Mouse (Mus musculus) small intestine, adult 2 months (tissue): ENCODE measurements around the gene Olfr749. TPM values are rescaled to one million over a fixed set of nuclear protein-coding genes. Genes with fewer than 3 reads are reported as not detected.
"Not testable (repeated sequence)": the region's sequence is repeated elsewhere in the genome, so short reads cannot be mapped to it uniquely, and the experiment has no call there.

Source experiments
- H3K27ac ChIP-seq: fragments of 200-500 bp; 2 replicates; pipeline ENCODE4 v1.5.1; 2012; ENCODE audit warnings: low read depth, low read length, control low read depth, inconsistent platforms; ENCODE audit not compliant: insufficient read depth
- H3K27me3 ChIP-seq: fragments of 200-500 bp; 2 replicates; pipeline ENCODE4 v1.6.1; 2012; ENCODE audit warnings: mild to moderate bottlenecking, moderate library complexity, low read length, inconsistent platforms; ENCODE audit not compliant: control insufficient read depth, insufficient read depth
- H3K36me3 ChIP-seq: fragments of 200-500 bp; 2 replicates; pipeline ENCODE4 v1.6.1; 2012; ENCODE audit warnings: mild to moderate bottlenecking, low read length, control low read depth, inconsistent platforms; ENCODE audit not compliant: control insufficient read depth, insufficient read depth
- H3K4me1 ChIP-seq: fragments of 200-500 bp; 2 replicates; pipeline ENCODE4 v1.6.1; 2012; ENCODE audit warnings: low read length, inconsistent platforms, mixed read lengths; ENCODE audit not compliant: control insufficient read depth, insufficient read depth, insufficient read length
- H3K4me3 ChIP-seq: fragments of 200-500 bp; 2 replicates; pipeline ENCODE4 v1.5.1; 2012; ENCODE audit warnings: low read depth, mild to moderate bottlenecking, control low read depth, inconsistent platforms, low read length, moderate library complexity
- CTCF ChIP-seq: fragments of 200-500 bp; IDR thresholded peaks from 2 replicates; pipeline ENCODE4 v1.5.1; 2012; ENCODE audit warnings: low read depth, mild to moderate bottlenecking, control low read depth, inconsistent platforms, low read length, moderate library complexity, mixed read lengths; ENCODE audit not compliant: insufficient replicate concordance, insufficient read length; ENCODE audit errors: extremely low read depth
- POLR2A ChIP-seq: fragments of 200-500 bp; IDR thresholded peaks from 2 replicates; pipeline ENCODE4 v1.6.1; 2012; ENCODE audit warnings: low read depth, mild to moderate bottlenecking, control low read depth, inconsistent platforms, low read length, moderate library complexity
- WGBS: fragments of 180-500 bp; shearing (Covaris S2); methylation state at CpG from one replicate; pipeline ENCODE4 v1.1.7; 2018; 5-methylcytosine and 5-hydroxymethylcytosine counted together
- polyA plus RNA-seq: library from polyadenylated mRNA; depleted of rRNA; stranded (reverse); fragments of >200 nt; gene quantifications from 2 replicates; pipeline ENCODE4 v1.2.3, GENCODE M21; 2012; rRNA removed

The Olfr749 gene
- polyA plus RNA-seq, 1 experiment, result not detected

- H3K36me3 ChIP-seq, result no peaks in the 10 kb centered on the region
- WGBS, result 70% methylated on average over 5 of the region's 5 CpGs
- TF ChIP-seq CTCF (no peak), POLR2A (no peak)
- no peak overlapping the region for H3K4me3 ChIP-seq
- no peaks in the 10 kb centered on the region for H3K4me1 ChIP-seq
- H3K27me3 ChIP-seq, result no peaks in the 10 kb centered on the region
- H3K27ac ChIP-seq, result no peak overlapping the region
Measured at GRCm38 (mm10) chr14:50758416-50759085, 13.7 kb upstream of the Olfr749 start.

- WGBS, result 18% methylated on average over 2 of the region's 2 CpGs
- TF ChIP-seq POLR2A, result no peak
- no peak for TF ChIP-seq CTCF
- H3K27ac ChIP-seq, result no peak overlapping the region
- H3K27me3 ChIP-seq, result no peaks in the 10 kb centered on the region
- H3K4me3 ChIP-seq, result no peak overlapping the region
- H3K4me1 ChIP-seq, result no peaks in the 10 kb centered on the region
- H3K36me3 ChIP-seq, result no peaks in the 10 kb centered on the region
Measured at GRCm38 (mm10) chr14:50741584-50741983, 3.3 kb downstream of the Olfr749 start.

GRCm38 (mm10) chr14:50740334-50740733 is 4.6 kb downstream of the Olfr749 start:
- Histone ChIP-seq H3K4me3 (no peak overlapping the region), H3K27me3 (no peaks in the 10 kb centered on the region), H3K4me1 (no peaks in the 10 kb centered on the region), H3K27ac (no peak overlapping the region), H3K36me3 (no peaks in the 10 kb centered on the region)
- TF ChIP-seq POLR2A (no peak), CTCF (no peak)
- 74% methylated on average over 2 of the region's 2 CpGs for WGBS

GRCm38 (mm10) chr14:50722371-50722770 is 22.5 kb downstream of the Olfr749 start:
- WGBS, result 89% methylated on average over 3 of the region's 4 CpGs

GRCm38 (mm10) chr14:50719875-50720274 is 25.0 kb downstream of the Olfr749 start:
- not testable (repeated sequence) for H3K4me3 ChIP-seq, H3K27me3 ChIP-seq, H3K4me1 ChIP-seq, H3K27ac ChIP-seq, H3K36me3 ChIP-seq
- WGBS, result 88% methylated on average over 15 of the region's 15 CpGs

More at GRCm38 (mm10) chr14:50722371-50722770, 22.5 kb downstream of the Olfr749 start:
- not testable (repeated sequence) for H3K4me1 ChIP-seq, H3K36me3 ChIP-seq, H3K27ac ChIP-seq, H3K4me3 ChIP-seq, H3K27me3 ChIP-seq

GRCm38 (mm10) chr14:50707073-50707472 is 37.8 kb downstream of the Olfr749 start, which contains the start of gene Olfr748:
TSS of gene Olfr748 (plus strand) at chr14:50707373.
- 52% methylated on average over 1 of the region's 1 CpGs for whole genome bisulfite sequencing
- no peak within 1 kb of the TSS for H3K27ac ChIP-seq

GRCm38 (mm10) chr14:50693106-50693505 is 51.8 kb downstream of the Olfr749 start, which contains the start of gene Olfr747:
TSS of gene Olfr747 (minus strand) at chr14:50693206.
- WGBS, result 90% methylated on average over 3 of the region's 3 CpGs
- TF ChIP-seq POLR2A (no peak), CTCF (no peak)

More at GRCm38 (mm10) chr14:50707073-50707472, 37.8 kb downstream of the Olfr749 start, which contains the start of gene Olfr748:
- Histone ChIP-seq H3K4me3 (no peak within 1 kb of the TSS), H3K4me1 (no peaks in the 10 kb centered on the region), H3K27me3 (no peaks in the 10 kb centered on the region), H3K36me3 (no peaks in the 10 kb centered on the region)
- TF ChIP-seq CTCF, result no peak
- TF ChIP-seq POLR2A, result no peak

More at GRCm38 (mm10) chr14:50693106-50693505, 51.8 kb downstream of the Olfr749 start, which contains the start of gene Olfr747:
- H3K4me1 ChIP-seq, result no peaks in the 10 kb centered on the region
- H3K36me3 ChIP-seq, result no peaks in the 10 kb centered on the region
- no peaks in the 10 kb centered on the region for H3K27me3 ChIP-seq
- H3K4me3 ChIP-seq, result no peak within 1 kb of the TSS
- no peak within 1 kb of the TSS for H3K27ac ChIP-seq

Other genes with a start within 250 kb of the Olfr749 start
- not detected in 2 replicates for gene Olfr742, start 241.5 kb downstream of the Olfr749 start, polyA plus RNA-seq
- not detected in 2 replicates for gene Olfr743, start 223.3 kb downstream of the Olfr749 start, polyA plus RNA-seq
- not detected in 2 replicates for gene Olfr744, start 130.2 kb downstream of the Olfr749 start, polyA plus RNA-seq
- not detected in 2 replicates for gene Olfr745, start 105.7 kb downstream of the Olfr749 start, polyA plus RNA-seq
- gene Olfr746, start 98.0 kb downstream of the Olfr749 start, polyA plus RNA-seq, result not detected in 2 replicates
- not detected in 2 replicates for gene Olfr747, start 51.9 kb downstream of the Olfr749 start, polyA plus RNA-seq
- gene Olfr748, start 37.7 kb downstream of the Olfr749 start, polyA plus RNA-seq, result not detected in 2 replicates
- 6.8 and 13.5 TPM in 2 replicates for gene Ttc5, start 40.4 kb upstream of the Olfr749 start, polyA plus RNA-seq
- gene Ccnb1ip1, start 62.6 kb upstream of the Olfr749 start, polyA plus RNA-seq, result not detected in 2 replicates
- gene Parp2, start 62.7 kb upstream of the Olfr749 start, polyA plus RNA-seq, result 2.9 and 5.8 TPM in 2 replicates
- gene Tep1, start 125.5 kb upstream of the Olfr749 start, polyA plus RNA-seq, result 48.1 and 105 TPM in 2 replicates
- 0.29 and 1.7 TPM in 2 replicates for gene Klhl33, start 152.4 kb upstream of the Olfr749 start, polyA plus RNA-seq
- 65.0 and 97.3 TPM in 2 replicates for gene Osgep, start 179.8 kb upstream of the Olfr749 start, polyA plus RNA-seq
- 9.6 and 20.0 TPM in 2 replicates for gene Apex1, start 179.9 kb upstream of the Olfr749 start, polyA plus RNA-seq
- 50.9 and 93.1 TPM in 2 replicates for gene Pip4p1, start 185.8 kb upstream of the Olfr749 start, polyA plus RNA-seq
- gene Pnp, start 186.0 kb upstream of the Olfr749 start, polyA plus RNA-seq, result 59.2 and 116 TPM in 2 replicates
- gene Gm49342, start 199.4 kb upstream of the Olfr749 start, polyA plus RNA-seq, result not detected in 2 replicates
- gene Pnp2, start 210.9 kb upstream of the Olfr749 start, polyA plus RNA-seq, result 63.7 and 87.2 TPM in 2 replicates